Mouse (Mus musculus) liver, postnatal 0 days (tissue): Measurements from ENCODE around the gene Golgb1.

Source experiments
- CTCF ChIP-seq: sonication (generic); IDR thresholded peaks from 2 replicates; pipeline ENCODE4 v1.5.1; 2016; ENCODE audit warnings: antibody characterized with exemption, low read depth
- EP300 ChIP-seq: IDR thresholded peaks from 2 replicates; pipeline ENCODE4 v1.6.1; 2016; ENCODE audit warnings: antibody characterized with exemption, low read depth, mild to moderate bottlenecking

GRCm38 (mm10) chr16:36941895-36942294 is 67.0 kb downstream of the Golgb1 start:
- no peak for TF ChIP-seq CTCF
- TF ChIP-seq EP300, result no peak
